Mouse (Mus musculus) adrenal gland, adult 18-20 months (tissue): ENCODE data around the gene Zfyve1. TPM values are rescaled to one million over a fixed set of nuclear protein-coding genes. Genes with fewer than 3 reads are reported as not detected.

Experiments
- DNase-seq, 2 experiments: peaks; one replicate each; pipeline ENCODE4 v3.0.0; 2021 to 2022; ENCODE audit warnings: low spot score in 2 of 2
- total RNA-seq, 2 experiments: library from RNA; stranded (reverse); gene quantifications; 1 replicate in 1 of 2; 2 replicates in 1 of 2; pipeline ENCODE4 v1.2.3; 2021

Zfyve1 gene
- total RNA-seq, 2 experiments from 2014 or later, result 28.7 to 37.1 TPM

- no peak for DNase-seq
These were observed 71.0 kb downstream of the Zfyve1 start for GRCm38 (mm10) chr12:83525822-83526544.

DNA sequence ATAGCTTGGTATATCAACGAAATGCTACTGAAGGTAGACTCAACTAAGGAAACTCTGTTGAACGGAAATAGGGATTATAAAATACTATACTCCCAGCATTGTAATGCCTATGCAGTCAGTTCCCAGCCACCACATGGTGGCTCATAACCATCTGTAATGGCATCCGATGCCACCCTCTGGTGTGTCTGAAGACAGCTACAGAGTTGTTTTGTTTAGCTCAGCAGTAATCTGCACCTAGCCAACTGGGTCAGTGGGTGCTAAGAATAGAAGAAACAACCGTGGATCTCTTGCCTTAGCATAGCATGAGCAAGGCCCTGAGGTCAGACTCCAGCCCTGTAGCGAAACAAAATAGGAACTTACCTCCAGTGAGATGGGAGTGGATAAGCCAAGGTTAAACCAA, 72.7 kb downstream of the Zfyve1 start:
- no peak for DNase-seq

DNA sequence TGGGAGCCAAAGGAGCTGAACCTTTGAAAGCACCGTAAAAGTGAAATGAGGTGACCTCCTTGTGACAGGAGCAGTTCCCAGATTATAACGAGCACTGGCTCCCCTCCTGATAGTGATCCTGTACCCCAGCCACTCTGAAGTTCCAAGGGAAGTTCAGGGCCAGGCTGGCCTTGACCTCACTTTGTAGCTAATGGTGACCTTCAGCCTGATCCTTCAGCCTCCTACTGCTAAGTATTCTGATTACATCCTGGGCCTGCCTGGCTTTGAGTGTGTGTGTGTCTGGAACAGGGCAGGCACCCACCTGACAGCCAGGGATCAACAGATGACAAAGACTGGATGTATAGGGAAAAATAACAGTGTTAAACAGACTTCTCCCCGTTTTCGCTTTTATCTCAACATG, 73.1 kb downstream of the Zfyve1 start:
- DNase-seq, result no peak

DNA sequence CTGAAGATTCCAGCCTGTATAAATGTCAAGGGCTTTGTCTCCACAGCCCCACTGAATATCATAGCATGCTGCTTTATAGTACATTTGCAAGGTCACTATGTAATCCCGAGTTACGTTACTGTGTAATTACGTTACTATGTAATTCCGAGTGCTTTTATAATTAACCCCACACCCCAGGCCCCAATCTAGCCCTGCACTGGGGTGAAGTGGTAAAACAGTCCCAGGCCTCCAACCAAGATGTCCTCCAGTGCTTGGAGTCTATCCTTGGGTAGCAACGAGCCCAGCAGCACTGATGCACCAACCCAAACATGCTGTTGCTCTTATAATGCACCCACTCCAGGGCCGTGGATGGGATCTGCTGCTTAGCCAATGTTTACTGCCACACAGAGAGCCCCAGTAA, 74.0 kb downstream of the Zfyve1 start:
- no peak for DNase-seq

GRCm38 (mm10) chr12:83521083-83521482, 75.9 kb downstream of the Zfyve1 start:
- no peak for DNase-seq

DNA sequence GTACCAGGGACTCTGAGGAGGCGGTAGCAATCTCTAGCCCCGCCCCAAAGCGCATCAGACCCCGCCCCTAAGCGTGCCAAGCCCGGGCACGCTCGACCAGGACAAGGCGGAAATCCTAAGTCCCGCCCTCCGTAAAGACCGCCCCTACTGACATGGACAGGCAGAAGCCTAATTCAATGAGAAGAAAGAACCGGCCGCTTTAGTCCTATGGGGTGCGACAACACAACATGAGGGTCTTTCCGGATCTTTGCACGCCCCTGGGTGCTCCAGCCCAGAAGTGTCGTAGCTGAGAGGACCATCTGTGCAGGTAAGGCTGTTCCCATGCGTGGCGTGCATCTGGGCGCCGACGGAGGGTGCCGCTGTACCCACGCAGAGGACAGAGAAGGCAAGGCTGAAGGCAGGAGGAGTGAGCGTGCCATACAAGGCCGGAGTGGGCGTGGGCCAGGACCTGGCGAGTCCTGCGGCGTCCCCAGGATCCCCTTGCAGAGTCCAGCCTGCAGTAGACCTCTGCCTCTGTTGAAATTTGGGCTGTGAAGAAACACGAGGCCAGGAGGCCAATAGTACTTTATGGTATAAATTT, 76.6 kb downstream of the Zfyve1 start, which contains the start of gene Dcaf4:
Dcaf4 (plus strand) TSS at position 156 of the 580 bp plus-strand sequence.
- peak; percentile 94 to 96 for DNase-seq

- no peak for DNase-seq
These were observed 79.4 kb downstream of the Zfyve1 start for GRCm38 (mm10) chr12:83517580-83517979.

DNA sequence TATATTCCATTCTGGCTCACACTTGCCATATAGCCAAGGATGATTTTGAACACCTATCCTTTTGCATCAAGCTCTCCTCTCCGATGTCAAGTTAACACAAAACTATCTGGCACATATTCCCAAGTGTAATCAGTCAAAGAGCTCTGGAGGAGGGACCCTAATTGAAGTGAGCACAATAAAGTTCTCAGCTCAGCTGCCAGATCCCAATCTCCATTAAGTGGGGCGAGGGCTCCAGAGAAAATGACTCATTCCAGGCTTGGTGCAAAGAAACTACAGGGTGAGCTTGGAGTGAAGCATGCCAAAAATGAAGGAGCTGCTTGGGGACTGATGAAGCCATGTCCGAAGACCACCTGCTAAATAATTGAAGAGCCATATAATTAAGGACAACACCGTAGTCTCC, 82.8 kb downstream of the Zfyve1 start:
- DNase-seq, result no peak

DNA sequence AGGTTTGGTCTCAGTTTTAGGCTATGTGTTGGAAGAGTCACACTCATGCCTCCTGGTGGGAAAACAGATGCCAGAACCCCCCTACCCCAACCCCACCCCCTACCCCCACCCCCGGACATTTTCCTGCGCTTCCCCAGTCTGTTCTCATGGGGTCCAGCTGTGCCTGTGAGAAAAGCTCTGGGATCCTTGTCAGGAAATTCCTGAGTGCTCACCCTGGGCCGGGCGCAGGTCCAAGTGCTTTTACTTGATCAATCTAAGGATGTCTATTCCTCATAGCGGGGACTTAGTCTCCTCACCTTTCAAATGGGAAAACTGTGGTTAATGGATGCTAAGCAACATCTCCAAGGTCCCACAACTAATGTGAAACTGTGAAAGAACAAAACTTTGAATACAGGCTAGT, 83.8 kb downstream of the Zfyve1 start:
- no peak for DNase-seq

- no peak for DNase-seq
These were observed 84.2 kb downstream of the Zfyve1 start for GRCm38 (mm10) chr12:83512783-83513182.

DNA sequence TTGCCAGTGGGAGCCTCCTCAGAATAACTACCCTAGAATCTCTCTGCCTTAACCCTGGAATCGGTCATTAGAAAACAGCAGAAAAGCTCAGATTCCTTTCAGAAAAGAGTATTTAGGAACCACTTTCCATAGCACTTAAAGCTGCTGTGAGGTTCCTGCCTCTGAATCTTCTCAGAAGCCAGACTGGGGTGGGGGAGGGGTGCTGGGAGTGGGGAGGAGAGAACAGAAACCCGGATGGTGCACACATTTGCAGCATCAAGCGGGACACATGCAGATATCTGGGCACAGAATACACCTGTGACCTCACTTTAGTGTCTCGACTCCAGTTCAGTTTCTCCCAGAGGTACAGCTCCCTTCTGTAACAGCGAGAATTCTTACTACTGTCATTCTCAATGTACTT, 86.4 kb downstream of the Zfyve1 start:
- no peak for DNase-seq

- DNase-seq, result no peak
These were observed 90.5 kb downstream of the Zfyve1 start for GRCm38 (mm10) chr12:83506543-83506942.

- DNase-seq, result peak in 1 of 2 experiments; percentile 67
These were observed 94.8 kb downstream of the Zfyve1 start for GRCm38 (mm10) chr12:83502190-83502589.

DNA sequence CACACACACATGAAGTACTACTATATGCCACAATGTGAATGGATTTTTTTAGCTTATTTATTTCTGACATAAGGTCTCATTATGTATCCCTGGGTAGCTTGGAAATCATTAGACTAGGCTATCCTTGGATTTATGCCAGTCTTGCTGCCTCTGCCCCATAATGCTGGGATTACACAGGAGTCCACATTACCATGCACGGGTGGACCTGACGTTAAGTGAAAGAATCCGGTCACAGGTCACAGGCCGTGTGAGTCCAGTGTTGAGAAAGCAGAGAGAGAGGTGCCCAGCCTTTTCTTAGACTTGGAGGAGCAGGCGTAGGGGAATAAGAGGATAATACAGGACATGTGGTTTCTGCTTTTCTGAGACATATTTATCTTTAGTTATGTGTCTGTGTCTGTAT, 97.8 kb downstream of the Zfyve1 start:
- no peak for DNase-seq

- DNase-seq, result no peak
These were observed 99.1 kb downstream of the Zfyve1 start for GRCm38 (mm10) chr12:83497959-83498358.

- no peak for DNase-seq
These were observed 100.3 kb downstream of the Zfyve1 start for GRCm38 (mm10) chr12:83496736-83497135.

Other genes with a start within 250 kb of the Zfyve1 start
- 1 to 10 TPM; 7.3 to 7.7 TPM for gene Dpf3, start 109.5 kb downstream of the Zfyve1 start, total RNA-seq
- 10 to 100 TPM; 28.5 to 36.1 TPM for gene Dcaf4, start 76.8 kb downstream of the Zfyve1 start, total RNA-seq
- 10 to 100 TPM; 76.5 to 89.7 TPM for gene Rbm25, start 34.0 kb upstream of the Zfyve1 start, total RNA-seq
- gene Psen1, start 90.9 kb upstream of the Zfyve1 start, total RNA-seq, result 10 to 100 TPM; 56.4 to 67.8 TPM
- 1 to 10 TPM; 2.3 to 2.8 TPM for gene Papln, start 166.4 kb upstream of the Zfyve1 start, total RNA-seq